Mouse (Mus musculus): ENCODE data around the gene Snhg11. TPM values are rescaled to one million over a fixed set of nuclear protein-coding genes. Genes with fewer than 3 reads are reported as not detected.
A peak's percentile ranks its signal among the peaks of the same experiment; 100 is the strongest.
"Not testable (repeated sequence)": the region's sequence is repeated elsewhere in the genome, so short reads cannot be mapped to it uniquely, and the experiment has no call there.

Snhg11 gene
- total RNA-seq, 4 experiments from 2014 or later = 16.5 to 72.5 (median 44.2) TPM

- no peak for DNase-seq
Measured at GRCm38 (mm10) chr2:158369474-158370172, 5.8 kb upstream of the Snhg11 start.

DNA sequence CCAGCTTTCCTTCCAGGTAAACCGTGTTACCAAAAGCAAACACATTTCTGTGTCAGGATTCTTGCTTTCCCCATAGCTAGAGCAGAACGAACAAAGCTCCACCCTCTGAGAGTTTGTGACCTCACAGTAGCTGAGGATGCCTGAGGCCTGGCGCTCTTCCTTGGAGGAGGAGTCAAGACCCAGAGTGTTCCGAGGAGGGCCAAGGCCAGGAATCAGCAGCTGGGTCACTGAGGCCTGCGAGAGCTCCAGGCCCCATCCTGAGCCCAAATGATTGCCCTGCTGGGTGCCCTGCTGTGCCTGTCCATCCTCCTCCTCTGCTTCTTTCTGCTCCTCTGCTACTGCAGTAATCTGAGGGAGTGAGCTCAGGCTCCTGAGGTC lies 5.3 kb upstream of the Snhg11 start:
- DNase-seq = no peak

GRCm38 (mm10) chr2:158373061-158373460 lies 2.4 kb upstream of the Snhg11 start:
- no peak for DNase-seq

GRCm38 (mm10) chr2:158373516-158373915 lies 1.9 kb upstream of the Snhg11 start:
- DNase-seq = no peak

- DNase-seq = no peak
Measured at GRCm38 (mm10) chr2:158376123-158376687, 767 bp downstream of the Snhg11 start.

DNA sequence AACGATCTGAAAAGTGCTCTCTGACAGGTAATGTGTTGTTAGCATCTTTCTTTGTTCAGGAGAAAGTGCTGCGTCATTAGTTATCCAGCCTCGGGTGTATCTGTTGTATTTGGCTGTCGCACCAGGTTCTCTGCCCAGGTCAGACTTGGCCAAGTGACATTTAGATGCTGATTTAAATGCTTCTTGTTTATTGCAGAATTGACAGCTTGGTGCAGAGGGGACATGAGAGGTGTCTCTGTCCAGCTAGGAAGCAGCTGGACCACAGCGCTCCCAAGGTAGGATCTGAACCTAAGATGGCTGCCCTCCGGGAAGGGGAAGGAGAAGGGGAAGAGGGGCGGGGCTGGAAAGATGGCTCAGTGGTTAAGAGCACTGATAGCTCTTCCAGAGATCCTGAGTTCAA lies 1.4 kb downstream of the Snhg11 start:
- DNase-seq = no peak

GRCm38 (mm10) chr2:158377811-158378210 lies 2.4 kb downstream of the Snhg11 start:
- no peak for DNase-seq

DNA sequence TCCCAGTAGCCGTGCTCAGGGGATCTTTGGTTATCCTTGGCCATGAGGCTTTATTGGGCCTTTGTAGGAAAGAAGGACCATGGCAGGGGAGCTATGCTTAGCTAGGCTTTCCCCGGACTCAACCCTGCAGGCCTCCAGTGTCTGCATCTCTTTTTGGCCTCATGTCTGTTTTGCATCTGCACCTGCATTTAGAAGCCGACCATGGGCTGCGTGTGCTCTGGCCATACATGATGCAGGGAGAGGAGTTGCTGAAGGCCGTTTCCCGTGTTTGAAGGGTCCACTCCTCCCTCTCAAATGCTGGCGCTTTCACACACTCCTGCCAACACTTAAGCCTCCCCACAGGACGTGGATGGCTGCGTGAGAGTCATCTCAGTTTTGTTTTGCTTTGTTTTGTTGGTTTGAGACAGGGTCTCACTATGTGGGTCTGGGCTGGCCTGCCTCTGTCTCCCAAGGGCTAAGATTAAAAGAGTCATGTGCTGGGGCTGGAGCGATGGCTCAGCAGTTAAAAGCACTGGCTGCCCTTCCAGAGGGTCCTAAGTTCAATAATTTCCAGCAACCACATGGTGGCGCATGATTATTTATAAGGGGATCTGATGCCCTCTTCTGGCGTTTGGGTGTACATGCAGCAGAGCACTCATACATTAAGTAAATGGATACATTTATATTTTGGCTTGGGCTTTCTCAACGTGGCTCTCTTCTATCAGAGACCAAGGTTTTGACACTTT lies 4.1 kb downstream of the Snhg11 start:
- DNase-seq = no peak

DNA sequence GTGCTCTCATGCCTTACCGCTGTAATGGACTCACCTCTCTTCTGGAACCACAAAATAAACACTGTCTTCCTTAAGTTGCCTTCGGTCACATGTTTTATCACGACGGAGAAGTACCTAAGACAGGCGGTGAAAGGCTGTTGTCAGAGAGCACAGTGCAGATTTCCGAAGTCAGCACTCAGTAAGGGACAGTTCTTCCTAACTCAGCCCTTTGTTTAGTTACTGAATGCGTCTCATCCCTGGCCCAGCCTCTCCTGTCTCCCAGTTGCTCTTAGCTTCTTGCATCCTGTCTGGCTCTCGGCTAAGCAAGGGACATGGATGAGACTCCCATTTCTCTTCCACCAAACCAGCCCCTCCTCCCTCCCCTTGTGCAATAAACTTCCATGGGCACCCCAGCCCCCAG lies 10.6 kb downstream of the Snhg11 start:
- no peak for DNase-seq

DNA sequence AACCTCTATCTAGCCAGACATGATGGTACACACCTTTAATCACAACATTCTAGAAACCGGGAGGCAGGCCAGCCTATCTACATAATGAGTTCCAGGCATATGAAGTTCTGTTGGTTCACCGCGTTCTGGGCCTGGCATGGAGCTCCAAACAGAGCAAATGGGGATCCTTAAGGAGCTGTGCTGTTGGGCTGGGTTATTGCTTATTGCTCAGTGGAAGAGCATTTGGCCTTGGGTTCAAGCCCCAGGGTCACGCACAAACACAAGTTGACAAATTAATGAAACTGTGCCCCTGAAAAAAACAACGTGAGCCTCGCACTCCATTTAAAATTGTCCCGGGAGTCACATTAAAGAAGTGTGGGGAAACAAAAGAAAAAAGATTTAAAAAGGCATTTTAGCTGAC lies 14.0 kb downstream of the Snhg11 start:
- no peak for DNase-seq

- DNase-seq = no peak
Measured at GRCm38 (mm10) chr2:158396369-158396768, 20.9 kb downstream of the Snhg11 start.

DNA sequence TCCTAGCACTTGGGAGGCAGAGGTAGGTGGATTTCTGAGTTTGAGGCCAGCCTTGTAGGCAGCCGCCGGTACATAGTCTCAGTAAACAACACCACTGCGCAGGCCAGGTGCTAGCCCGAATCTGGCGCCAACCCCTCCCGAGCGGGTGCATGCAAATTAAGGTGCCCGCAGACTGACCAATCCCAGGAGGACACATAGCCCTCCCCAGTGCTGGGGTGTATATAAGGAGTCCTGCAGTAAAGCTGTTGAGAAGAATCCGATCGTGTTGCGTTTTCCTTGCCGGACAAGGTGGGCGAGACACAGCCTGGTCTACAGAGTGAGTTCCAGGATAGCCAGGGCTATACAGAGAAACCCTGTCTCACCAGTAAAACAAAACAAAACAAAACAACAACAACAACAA lies 21.7 kb downstream of the Snhg11 start:
- not testable (repeated sequence) for DNase-seq

- no peak for DNase-seq
Measured at GRCm38 (mm10) chr2:158402915-158403314, 27.5 kb downstream of the Snhg11 start.

DNA sequence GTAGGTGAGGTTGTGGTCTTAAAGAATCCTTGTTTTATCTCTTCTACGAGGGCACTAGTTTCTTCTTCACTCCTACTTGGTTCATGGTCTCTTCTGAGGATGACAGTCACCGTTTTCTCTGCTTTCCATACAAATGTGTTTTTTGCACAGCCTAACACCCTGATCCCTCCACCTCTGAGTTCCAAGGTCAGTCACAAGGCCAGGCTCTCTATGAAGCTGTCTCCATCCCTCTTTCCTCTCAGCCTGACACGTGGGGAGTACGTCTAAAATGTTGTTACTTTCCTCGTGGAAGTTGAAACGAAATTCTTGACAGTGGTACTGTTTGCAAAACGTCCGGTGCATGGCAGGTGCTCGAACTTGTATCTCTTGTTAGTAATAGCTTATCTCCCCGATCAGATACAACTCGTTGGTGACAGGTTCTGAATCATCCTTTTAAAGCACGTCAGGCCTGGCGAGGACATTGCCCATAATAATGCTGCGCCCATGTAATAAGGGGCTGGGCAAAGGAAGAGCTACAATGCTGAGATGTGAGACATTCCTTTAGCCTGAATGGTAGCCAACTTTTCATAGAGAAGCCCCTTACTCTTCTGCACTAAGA lies 33.7 kb downstream of the Snhg11 start:
- no peak for DNase-seq

DNA sequence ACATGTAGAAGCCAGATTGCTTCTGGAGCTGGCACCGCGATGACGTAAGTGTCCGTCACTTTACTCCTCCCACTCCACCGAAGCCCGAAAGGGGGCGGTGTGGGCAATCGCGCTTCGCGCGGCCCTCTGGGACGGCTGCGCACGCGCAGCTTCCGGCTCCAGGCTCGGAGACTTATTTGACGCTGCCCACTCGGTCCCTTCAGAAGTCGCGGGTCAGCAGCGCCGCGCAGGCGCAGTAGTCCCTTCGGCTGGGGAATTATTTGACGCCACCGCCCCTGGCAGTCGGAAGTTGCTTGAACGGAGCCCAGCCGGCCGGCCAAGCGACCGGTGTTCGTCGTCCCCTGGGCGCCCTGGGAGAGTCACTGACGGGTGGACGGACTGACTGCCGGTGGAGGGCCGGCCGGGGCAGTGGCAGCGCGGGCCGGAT lies 34.2 kb downstream of the Snhg11 start, which contains the start of gene Ralgapb:
Gene Ralgapb, plus strand, starts transcription at position 254 of the 427 bp plus-strand sequence.
- peak; percentile 98 for DNase-seq

DNA sequence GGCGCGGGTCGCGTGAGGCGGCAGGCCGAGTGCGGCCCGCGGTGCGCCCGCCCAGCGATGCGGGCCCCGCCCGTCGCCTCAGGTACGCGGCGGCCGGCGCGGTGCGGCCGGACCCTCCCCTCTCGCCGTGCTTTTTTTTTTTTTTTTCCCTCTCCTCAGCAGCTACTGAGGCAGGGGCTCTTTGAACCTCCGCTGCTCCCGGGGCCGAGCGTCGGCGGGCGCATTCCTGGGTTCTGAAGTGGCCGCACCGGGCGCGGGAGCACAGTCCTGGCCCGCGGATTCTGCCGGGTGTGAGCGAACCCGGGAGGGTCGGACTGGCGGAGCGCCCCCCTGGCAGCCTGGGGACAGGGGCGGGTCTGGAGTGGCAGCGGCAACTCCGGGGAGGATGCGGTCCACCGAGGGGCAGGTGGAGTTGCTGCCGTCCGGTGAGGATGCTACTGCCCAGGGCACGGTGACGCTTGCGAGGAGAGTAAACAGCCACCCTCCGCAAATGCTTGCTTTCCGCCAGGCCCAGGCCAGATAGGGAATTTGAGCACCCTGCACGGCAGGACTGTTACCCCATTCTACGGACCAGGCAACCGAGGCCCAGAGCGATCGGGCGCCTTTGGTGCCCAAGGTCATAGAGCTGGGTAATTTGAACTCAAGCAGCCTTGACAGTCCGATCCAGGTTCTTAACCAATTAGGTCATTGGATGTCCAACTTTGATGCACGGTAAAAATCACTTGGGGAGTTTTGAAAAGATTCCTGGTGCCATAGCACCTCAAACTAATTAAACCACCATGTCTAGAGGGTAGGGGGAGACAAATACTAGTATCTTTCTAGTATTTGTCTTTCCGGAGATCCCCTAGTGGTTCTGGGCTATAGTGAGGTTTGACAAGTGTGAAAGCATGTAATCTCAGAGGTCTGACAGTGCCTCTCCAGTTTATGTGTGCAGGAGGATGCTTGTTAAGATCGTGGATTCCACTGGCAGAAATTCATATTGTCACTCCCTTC lies 34.9 kb downstream of the Snhg11 start:
- peak; percentile 39 for DNase-seq

DNA sequence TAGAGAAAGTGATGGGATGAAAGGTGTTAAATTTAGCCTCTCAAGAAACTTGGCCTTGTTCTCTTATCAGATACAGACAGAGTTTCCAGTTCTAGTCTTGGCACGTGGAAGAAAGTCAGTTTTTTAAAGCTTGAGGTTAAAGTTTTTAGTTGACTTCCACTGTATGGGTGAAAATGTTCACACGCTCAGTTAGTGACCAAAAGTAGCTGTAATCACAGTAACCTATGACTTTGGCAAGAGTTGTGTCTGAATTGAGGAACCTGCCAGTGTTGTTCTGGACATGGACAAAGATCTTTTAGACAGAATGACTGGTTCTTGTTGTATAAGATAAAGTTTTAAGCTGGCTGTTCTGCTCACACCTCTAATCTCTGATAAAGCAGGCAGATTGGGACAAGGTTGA lies 37.8 kb downstream of the Snhg11 start:
- no peak for DNase-seq

- DNase-seq = no peak
Measured at GRCm38 (mm10) chr2:158415826-158416225, 40.4 kb downstream of the Snhg11 start.

GRCm38 (mm10) chr2:158418663-158419062 lies 43.2 kb downstream of the Snhg11 start:
- DNase-seq = no peak
